Mouse (Mus musculus): ENCODE measurements around the gene P2rx5. TPM values are rescaled to one million over a fixed set of nuclear protein-coding genes. Genes with fewer than 3 reads are reported as not detected.

Gene P2rx5
- polyA plus RNA-seq, 1 experiment, result 0.42 TPM

DNA sequence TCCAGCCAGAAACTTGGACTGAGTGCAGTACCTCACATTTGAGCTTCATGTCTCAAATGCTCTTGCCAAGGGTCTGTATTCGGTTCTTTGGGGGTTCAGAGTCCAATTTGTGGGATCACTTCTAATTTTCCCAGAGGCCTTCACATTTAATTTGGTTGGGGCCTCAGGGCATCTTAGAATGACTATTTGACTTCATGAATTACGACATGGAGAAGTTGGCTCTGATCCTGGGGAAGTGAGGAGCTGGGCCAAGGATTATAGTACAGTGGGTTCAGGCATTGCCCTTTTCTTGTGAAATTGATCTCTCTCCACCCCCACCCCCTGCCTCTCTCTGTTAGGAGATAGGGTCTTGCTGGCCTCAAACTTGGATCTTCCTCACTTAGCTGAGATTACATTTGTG lies 40.8 kb downstream of the P2rx5 start:
- Histone ChIP-seq H3K36me3 (ENCODE audit: control insufficient read depth, insufficient read depth, low read length, poor library complexity, severe bottlenecking) (no peaks in the 10 kb centered on the region), H3K9ac (ENCODE audit: low read depth, poor library complexity, severe bottlenecking) (no peak overlapping the region), H3K9me3 (replicated peaks; ENCODE audit: control insufficient read depth, insufficient read depth, low read length, poor library complexity, severe bottlenecking) (no peaks in the 10 kb centered on the region), H3K27ac (ENCODE audit: insufficient read depth, low read length) (no peak overlapping the region), H3K4me1 (ENCODE audit: control insufficient read depth, insufficient read depth, low read length) (no peaks in the 10 kb centered on the region), H3K4me3 (ENCODE audit: low read depth, low read length) (no peak overlapping the region), H3K27me3 (ENCODE audit: control insufficient read depth, insufficient read depth, low read length, poor library complexity, severe bottlenecking) (no peaks in the 10 kb centered on the region)
- TF ChIP-seq CTCF (IDR thresholded peaks at IDR 0.05; ENCODE audit: low read depth, low read length), result no peak
- no peak for TF ChIP-seq EP300 (IDR thresholded peaks at IDR 0.05; ENCODE audit: insufficient read depth, low read depth, low read length)

DNA sequence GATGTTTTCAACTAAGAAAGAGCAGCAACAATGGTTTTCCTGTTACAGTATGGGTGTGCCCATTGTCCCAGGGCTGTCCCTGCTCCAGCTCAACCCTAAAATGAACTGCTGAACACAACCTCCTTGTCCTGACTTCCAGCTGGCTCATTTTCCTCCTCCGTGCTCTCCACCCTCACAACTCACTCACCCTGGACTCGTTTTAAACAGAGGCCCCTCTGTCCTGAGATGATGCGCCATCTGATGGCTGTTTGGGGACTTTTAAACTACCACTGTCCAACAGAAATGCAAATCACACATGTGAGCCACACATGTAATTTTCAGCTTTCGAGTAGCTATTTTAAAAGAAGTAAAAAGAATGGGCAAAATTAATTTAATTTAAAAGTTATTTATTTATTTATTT lies 41.4 kb downstream of the P2rx5 start:
- Histone ChIP-seq H3K4me1 (ENCODE audit: control insufficient read depth, insufficient read depth, low read length) (no peaks in the 10 kb centered on the region), H3K27ac (ENCODE audit: insufficient read depth, low read length) (no peak overlapping the region), H3K9me3 (replicated peaks; ENCODE audit: control insufficient read depth, insufficient read depth, low read length, poor library complexity, severe bottlenecking) (no peaks in the 10 kb centered on the region), H3K4me3 (ENCODE audit: low read depth, low read length) (no peak overlapping the region), H3K27me3 (ENCODE audit: control insufficient read depth, insufficient read depth, low read length, poor library complexity, severe bottlenecking) (no peaks in the 10 kb centered on the region), H3K36me3 (ENCODE audit: control insufficient read depth, insufficient read depth, low read length, poor library complexity, severe bottlenecking) (no peaks in the 10 kb centered on the region), H3K9ac (ENCODE audit: low read depth, poor library complexity, severe bottlenecking) (no peak overlapping the region)
- TF ChIP-seq POLR2A (IDR thresholded peaks at IDR 0.05; ENCODE audit: insufficient read depth, low read length), result no peak
- no peak for TF ChIP-seq CTCF (IDR thresholded peaks at IDR 0.05; ENCODE audit: low read depth, low read length)
- TF ChIP-seq EP300 (IDR thresholded peaks at IDR 0.05; ENCODE audit: insufficient read depth, low read depth, low read length), result no peak

DNA sequence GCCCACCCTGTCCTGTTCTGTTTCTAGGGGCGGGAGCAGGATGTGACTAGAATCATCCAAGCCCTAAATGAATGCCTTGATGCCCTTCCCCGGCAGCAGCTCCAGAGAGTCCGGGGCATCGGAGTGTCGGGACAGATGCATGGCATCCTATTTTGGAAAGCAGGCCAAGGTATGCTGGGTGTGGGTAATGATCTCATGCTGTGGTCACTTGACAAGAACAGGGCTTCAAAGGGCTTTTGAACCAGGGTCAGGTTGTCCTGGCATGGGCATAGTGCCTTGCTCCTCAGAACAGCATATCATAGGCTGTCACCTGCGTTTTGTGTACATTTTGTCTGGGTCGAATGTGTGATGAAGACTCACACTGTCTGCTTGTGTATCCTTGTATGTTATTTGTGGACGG lies 43.7 kb downstream of the P2rx5 start:
- Histone ChIP-seq H3K9me3 (replicated peaks; ENCODE audit: control insufficient read depth, insufficient read depth, low read length, poor library complexity, severe bottlenecking) (no peaks in the 10 kb centered on the region), H3K9ac (ENCODE audit: low read depth, poor library complexity, severe bottlenecking) (no peak overlapping the region), H3K27me3 (ENCODE audit: control insufficient read depth, insufficient read depth, low read length, poor library complexity, severe bottlenecking) (no peaks in the 10 kb centered on the region), H3K27ac (ENCODE audit: insufficient read depth, low read length) (no peak overlapping the region), H3K4me1 (ENCODE audit: control insufficient read depth, insufficient read depth, low read length) (no peaks in the 10 kb centered on the region), H3K4me3 (ENCODE audit: low read depth, low read length) (no peak overlapping the region), H3K36me3 (ENCODE audit: control insufficient read depth, insufficient read depth, low read length, poor library complexity, severe bottlenecking) (no peaks in the 10 kb centered on the region)
- no peak for TF ChIP-seq EP300 (IDR thresholded peaks at IDR 0.05; ENCODE audit: insufficient read depth, low read depth, low read length)
- TF ChIP-seq CTCF (IDR thresholded peaks at IDR 0.05; ENCODE audit: low read depth, low read length), result no peak
- no peak for TF ChIP-seq POLR2A (IDR thresholded peaks at IDR 0.05; ENCODE audit: insufficient read depth, low read length)

DNA sequence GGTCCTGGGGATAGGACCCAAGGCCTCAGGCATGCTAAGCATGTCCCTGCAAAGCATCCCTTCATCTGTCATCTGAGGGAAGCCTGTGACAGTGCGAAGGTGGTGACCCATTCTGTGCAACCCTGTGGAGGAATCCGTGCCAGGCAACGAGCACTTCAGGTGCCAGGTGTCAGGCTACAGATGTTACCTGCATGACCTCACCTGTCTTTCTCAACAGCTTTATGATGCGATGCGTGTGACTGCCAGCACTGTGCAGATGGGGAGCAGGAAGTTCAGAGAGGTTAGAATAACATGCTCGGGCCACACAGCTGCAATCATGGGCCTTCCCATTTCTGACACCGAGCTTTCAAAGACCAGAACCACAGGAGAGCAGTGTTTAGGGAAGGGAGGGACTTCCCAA lies 45.0 kb downstream of the P2rx5 start:
- Histone ChIP-seq H3K9me3 (replicated peaks; ENCODE audit: control insufficient read depth, insufficient read depth, low read length, poor library complexity, severe bottlenecking) (no peaks in the 10 kb centered on the region), H3K27me3 (ENCODE audit: control insufficient read depth, insufficient read depth, low read length, poor library complexity, severe bottlenecking) (no peaks in the 10 kb centered on the region), H3K4me1 (ENCODE audit: control insufficient read depth, insufficient read depth, low read length) (no peaks in the 10 kb centered on the region), H3K4me3 (ENCODE audit: low read depth, low read length) (no peak overlapping the region), H3K36me3 (ENCODE audit: control insufficient read depth, insufficient read depth, low read length, poor library complexity, severe bottlenecking) (no peaks in the 10 kb centered on the region), H3K27ac (ENCODE audit: insufficient read depth, low read length) (no peak overlapping the region), H3K9ac (ENCODE audit: low read depth, poor library complexity, severe bottlenecking) (no peak overlapping the region)
- TF ChIP-seq CTCF (IDR thresholded peaks at IDR 0.05; ENCODE audit: low read depth, low read length) (no peak), POLR2A (IDR thresholded peaks at IDR 0.05; ENCODE audit: insufficient read depth, low read length) (no peak), EP300 (IDR thresholded peaks at IDR 0.05; ENCODE audit: insufficient read depth, low read depth, low read length) (no peak)

DNA sequence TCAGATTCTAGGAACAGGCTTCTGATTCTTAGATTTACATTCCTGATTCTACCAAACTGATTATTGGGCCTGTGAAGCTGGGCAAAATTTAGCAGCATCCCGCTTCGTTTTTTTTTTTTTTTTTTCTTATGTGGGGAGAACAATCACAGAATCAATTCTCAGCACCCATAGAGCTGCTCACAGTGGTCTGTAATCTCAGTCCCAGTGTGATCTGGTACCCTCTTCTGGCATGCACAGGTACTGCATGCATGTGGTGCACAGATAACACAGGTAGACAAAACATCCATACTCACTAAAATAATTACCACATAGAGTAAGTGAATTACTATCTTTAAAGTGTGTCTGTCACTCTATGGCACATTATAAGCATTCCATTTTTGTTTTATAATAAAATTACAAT lies 47.4 kb downstream of the P2rx5 start:
- Histone ChIP-seq H3K9ac (ENCODE audit: low read depth, poor library complexity, severe bottlenecking) (no peak overlapping the region), H3K27me3 (ENCODE audit: control insufficient read depth, insufficient read depth, low read length, poor library complexity, severe bottlenecking) (no peaks in the 10 kb centered on the region), H3K27ac (ENCODE audit: insufficient read depth, low read length) (no peak overlapping the region), H3K4me3 (ENCODE audit: low read depth, low read length) (no peak overlapping the region), H3K9me3 (replicated peaks; ENCODE audit: control insufficient read depth, insufficient read depth, low read length, poor library complexity, severe bottlenecking) (no peaks in the 10 kb centered on the region), H3K4me1 (ENCODE audit: control insufficient read depth, insufficient read depth, low read length) (no peaks in the 10 kb centered on the region), H3K36me3 (ENCODE audit: control insufficient read depth, insufficient read depth, low read length, poor library complexity, severe bottlenecking) (no peaks in the 10 kb centered on the region)
- TF ChIP-seq POLR2A (IDR thresholded peaks at IDR 0.05; ENCODE audit: insufficient read depth, low read length) (no peak), EP300 (IDR thresholded peaks at IDR 0.05; ENCODE audit: insufficient read depth, low read depth, low read length) (no peak), CTCF (IDR thresholded peaks at IDR 0.05; ENCODE audit: low read depth, low read length) (no peak)

DNA sequence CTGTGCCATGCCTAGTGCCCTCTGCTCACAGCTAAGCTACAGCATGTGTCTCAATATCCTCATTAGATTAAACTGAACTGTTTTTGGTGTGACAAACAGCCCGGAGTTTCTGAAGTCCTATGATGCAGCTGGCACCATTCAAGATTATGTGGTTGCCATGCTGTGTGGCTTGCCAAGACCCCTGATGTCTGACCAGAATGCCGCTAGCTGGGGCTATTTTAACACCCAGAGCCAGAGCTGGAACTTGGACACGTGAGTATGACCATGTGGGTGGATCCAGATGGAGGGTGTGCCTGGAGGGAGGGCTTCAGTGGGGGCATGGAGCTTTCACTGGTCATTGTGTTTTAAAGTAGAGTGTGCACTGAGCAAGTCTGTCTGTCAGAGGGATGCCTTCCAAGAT lies 53.7 kb downstream of the P2rx5 start:
- Histone ChIP-seq H3K27ac (ENCODE audit: insufficient read depth, low read length) (no peak overlapping the region), H3K9me3 (replicated peaks; ENCODE audit: control insufficient read depth, insufficient read depth, low read length, poor library complexity, severe bottlenecking) (no peaks in the 10 kb centered on the region), H3K27me3 (ENCODE audit: control insufficient read depth, insufficient read depth, low read length, poor library complexity, severe bottlenecking) (no peaks in the 10 kb centered on the region), H3K4me1 (ENCODE audit: control insufficient read depth, insufficient read depth, low read length) (no peaks in the 10 kb centered on the region), H3K36me3 (ENCODE audit: control insufficient read depth, insufficient read depth, low read length, poor library complexity, severe bottlenecking) (no peaks in the 10 kb centered on the region), H3K9ac (ENCODE audit: low read depth, poor library complexity, severe bottlenecking) (no peak overlapping the region), H3K4me3 (ENCODE audit: low read depth, low read length) (no peak overlapping the region)
- no peak for TF ChIP-seq POLR2A (IDR thresholded peaks at IDR 0.05; ENCODE audit: insufficient read depth, low read length)
- TF ChIP-seq CTCF (IDR thresholded peaks at IDR 0.05; ENCODE audit: low read depth, low read length), result no peak
- TF ChIP-seq EP300 (IDR thresholded peaks at IDR 0.05; ENCODE audit: insufficient read depth, low read depth, low read length), result no peak
